9 mouse cellular contexts compared by ENCODE assay signal in the genomic region with DNA sequence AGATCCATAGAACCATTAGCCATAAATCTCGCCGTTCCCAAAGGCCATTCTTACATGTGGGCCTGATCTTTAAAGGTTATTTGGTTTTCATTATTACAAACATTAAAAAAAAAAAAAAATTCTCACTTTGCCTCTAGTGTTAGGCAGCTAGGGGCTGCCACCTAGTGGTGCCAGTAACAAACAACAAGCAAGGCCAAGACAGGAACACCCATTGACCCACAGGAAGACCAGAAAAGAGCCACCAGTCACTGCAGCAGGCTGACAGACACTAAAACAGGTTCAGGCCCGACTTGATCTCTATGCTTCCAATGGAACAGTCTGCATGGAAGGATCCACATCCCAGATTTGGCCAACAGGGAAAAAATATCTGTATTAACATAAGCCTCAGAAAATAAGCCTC. TPM values are rescaled to one million over a fixed set of nuclear protein-coding genes. Genes with fewer than 3 reads are reported as not detected.
DNase-seq lines count a peak whose midpoint lies in the region; ATAC-seq and TF ChIP-seq lines count a peak whose summit lies in the region.
"Had no signal": no experiment of that assay in that cellular context is flagged by ENCODE, and none has a peak within 500 bp of the region (broad histone marks: within the 10 kb centered on the region; RNA-seq: fewer than 3 reads in every experiment).

No protein-coding gene starts in this region.

- H3K9me3 ChIP-seq in lung, embryonic 14.5 days (ENCODE audit: low read depth, low read length), result no peaks in the 10 kb centered on the region

- H3K27me3 ChIP-seq in testis, adult 2 months (ENCODE audit: control insufficient read depth, insufficient read depth, low read length), result no peaks in the 10 kb centered on the region
- no peaks in the 10 kb centered on the region for H3K27me3 ChIP-seq in lung, embryonic 14.5 days (ENCODE audit: insufficient read depth, low read length)
- no peaks in the 10 kb centered on the region for H3K27me3 ChIP-seq in splenic B cell, adult 2 months (ENCODE audit: control insufficient read depth, insufficient read depth, low read length, poor library complexity, severe bottlenecking)

- no peaks in the 10 kb centered on the region for H3K4me1 ChIP-seq in testis, adult 2 months (ENCODE audit: control insufficient read depth, insufficient read depth, low read length)
- no peaks in the 10 kb centered on the region for H3K4me1 ChIP-seq in lung, embryonic 14.5 days (ENCODE audit: insufficient read depth)

- peak; percentile 36 for DNase-seq in gastrocnemius, postnatal 10 days
- DNase-seq in gastrocnemius, postnatal 36 days, result no peak
- DNase-seq in testis, postnatal 14 days (ENCODE audit: low spot score), result no peak
- peak; percentile 71 to 79 for DNase-seq in cerebellum, adult 18-20 months
- DNase-seq in lung, embryonic 14.5 days, result peak; percentile 80
- peak; percentile 70 for DNase-seq in splenic B cell, adult 2 months (ENCODE audit: low read depth, low spot score)

- peak; percentile 44; the same call in 1 of the 2 replicates for TF ChIP-seq CTCF in testis, adult 2 months (IDR thresholded peaks at IDR 0.05; ENCODE audit: control insufficient read depth, insufficient read depth, insufficient replicate concordance, low read depth, low read length)
- peak; percentile 85 for TF ChIP-seq CTCF in lung, embryonic 14.5 days (IDR thresholded peaks at IDR 0.05; ENCODE audit: low read depth)

- peak; percentile 50 to 57; a peak in 2 of 4 replicates for ATAC-seq in hematopoietic stem cell, adult 5-6 weeks (replicated peaks in 1 of 2; ENCODE audit: insufficient read depth in 1 of 2, low FRiP score in 2 of 2, low TSS enrichment in 1 of 2, low read depth in 1 of 2, poor library complexity in 2 of 2, severe bottlenecking in 2 of 2)
- no peak for ATAC-seq in lung, embryonic 14.5 days (ENCODE audit: insufficient read depth)

- no peak overlapping the region for H3K4me2 ChIP-seq in lung, embryonic 14.5 days

- H3K9ac ChIP-seq in lung, embryonic 14.5 days, result no peak overlapping the region

- no peaks in the 10 kb centered on the region; the same call in none of the 2 replicates for H3K36me3 ChIP-seq in testis, adult 2 months (ENCODE audit: control insufficient read depth, insufficient read depth, low read length)
- H3K36me3 ChIP-seq in lung, embryonic 14.5 days (ENCODE audit: insufficient read depth), result peaks cover 84% of the 10 kb centered on the region
- H3K36me3 ChIP-seq in splenic B cell, adult 2 months (ENCODE audit: control insufficient read depth, insufficient read depth, low read length, poor library complexity, severe bottlenecking), result peaks cover 3% of the 10 kb centered on the region

- H3K27ac ChIP-seq in testis, adult 2 months (ENCODE audit: control insufficient read depth, insufficient read depth, low read depth, low read length), result no peak overlapping the region
- no peak overlapping the region for H3K27ac ChIP-seq in lung, embryonic 14.5 days (ENCODE audit: low read depth)

- intact Hi-C loops in gastrocnemius, postnatal 36 days (cut with DNase I), result no loop called here

- no peak overlapping the region for H3K4me3 ChIP-seq in testis, adult 2 months (ENCODE audit: control insufficient read depth, low read depth, low read length)
- no peak overlapping the region for H3K4me3 ChIP-seq in lung, embryonic 14.5 days (ENCODE audit: low read depth, low read length)
- H3K4me3 ChIP-seq: myocyte had no signal

- TF ChIP-seq POLR2A in testis, adult 2 months (IDR thresholded peaks at IDR 0.05; ENCODE audit: control insufficient read depth, low read depth, low read length), result no peak

- WGBS in lung, embryonic 14.5 days, result 39% methylated on average over 3 of the region's 3 CpGs

RNA-seq across cellular contexts. Expression of a gene that starts 19.2 kb away (rescaled TPM):
- 10 to 100 TPM; 49.3 to 53.5 TPM for total RNA-seq in gastrocnemius, postnatal 10 days (2021)
- total RNA-seq in gastrocnemius, postnatal 36 days (2021), result 10 to 100 TPM; 70.7 to 72.4 TPM
- polyA plus RNA-seq in testis, adult 2 months (2012; rRNA removed), result 80.5 and 86.1 TPM in 2 replicates
- 74.9 and 115 TPM in 2 replicates for total RNA-seq in hematopoietic stem cell, adult 5-6 weeks (2017)
- polyA plus RNA-seq in lung, embryonic 14.5 days (2014; fragmentation: Nextera tagmentation; extraction: Ambion mirVana), result 45.6 and 49.6 TPM in 2 replicates

RNA-seq across cellular contexts. Expression of a gene that starts 23.2 kb away (rescaled TPM):
- total RNA-seq in gastrocnemius, postnatal 10 days (2021), result 10 to 100 TPM in 1 of 2 experiments, 1 to 10 TPM in 1; 6.1 to 11.1 TPM
- total RNA-seq in gastrocnemius, postnatal 36 days (2021), result 1 to 10 TPM; 3.9 to 4.3 TPM
- polyA plus RNA-seq in testis, adult 2 months (2012; rRNA removed), result 5.7 and 6.0 TPM in 2 replicates
- total RNA-seq in hematopoietic stem cell, adult 5-6 weeks (2017), result 63.8 and 70.4 TPM in 2 replicates
- 18.8 and 19.0 TPM in 2 replicates for polyA plus RNA-seq in lung, embryonic 14.5 days (2014; fragmentation: Nextera tagmentation; extraction: Ambion mirVana)

Comparison
In these comparisons a context has a peak if more than half of its experiments do, and no peak if none do; other contexts are left out.
1. DNase-seq: peak in gastrocnemius, postnatal 10 days (single experiment), cerebellum, adult 18-20 months (2 of 2), lung, embryonic 14.5 days (single experiment) and splenic B cell, adult 2 months (single experiment); none in gastrocnemius, postnatal 36 days (0 of 2) and testis, postnatal 14 days (single experiment).